Mouse (Mus musculus) megakaryocyte-erythroid progenitor cell, adult 5 weeks (primary cell): ENCODE results near the gene 4933430I17Rik. TPM values are rescaled to one million over a fixed set of nuclear protein-coding genes. Genes with fewer than 3 reads are reported as not detected.

Experiments
- polyA plus RNA-seq: library from polyadenylated mRNA; stranded (reverse); fragments of >175 nt; gene quantifications from 2 replicates; pipeline ENCODE4 v1.2.3, GENCODE M21; 2012

4933430I17Rik gene
- polyA plus RNA-seq, result not detected in 2 replicates

GRCm38 (mm10) chr4:62524651-62525488, at the start of gene 4933430I17Rik, which contains the start of gene Pole3:
Gene 4933430I17Rik, plus strand, starts transcription at chr4:62525369.
Gene Pole3, minus strand, starts transcription at chr4:62525068.

GRCm38 (mm10) chr4:62479937-62480708, 45.0 kb upstream of the 4933430I17Rik start, which contains the start of gene Bspry:
Gene Bspry, plus strand, starts transcription at chr4:62480053.

GRCm38 (mm10) chr4:62503374-62503970, 21.7 kb upstream of the 4933430I17Rik start, which contains the start of gene Hdhd3:
Gene Hdhd3, minus strand, starts transcription at chr4:62503467.

GRCm38 (mm10) chr4:62519849-62520233, 5.3 kb upstream of the 4933430I17Rik start, which contains the start of gene Alad:
Gene Alad, minus strand, starts transcription at chr4:62519918.

GRCm38 (mm10) chr4:62559797-62560329, 34.7 kb downstream of the 4933430I17Rik start, which contains the start of gene Rgs3:
Gene Rgs3, plus strand, starts transcription at chr4:62559847.

Other genes starting within 250 kb of the 4933430I17Rik start
- 12.2 and 13.8 TPM in 2 replicates for gene Fkbp15, start 164.8 kb upstream of the 4933430I17Rik start, polyA plus RNA-seq
- 1.7 and 2.0 TPM in 2 replicates for gene Slc31a1, start 164.6 kb upstream of the 4933430I17Rik start, polyA plus RNA-seq
- gene Cdc26, start 116.7 kb upstream of the 4933430I17Rik start, polyA plus RNA-seq, result 22.7 and 35.0 TPM in 2 replicates
- gene Prpf4, start 116.6 kb upstream of the 4933430I17Rik start, polyA plus RNA-seq, result 2.2 TPM in 2 replicates
- gene Rnf183, start 90.1 kb upstream of the 4933430I17Rik start, polyA plus RNA-seq, result not detected in 2 replicates
- 1.2 and 1.4 TPM in 2 replicates for gene Wdr31, start 54.5 kb upstream of the 4933430I17Rik start, polyA plus RNA-seq
- 0.24 and 0.48 TPM in 2 replicates for gene Bspry, start 45.3 kb upstream of the 4933430I17Rik start, polyA plus RNA-seq
- gene Hdhd3, start 21.9 kb upstream of the 4933430I17Rik start, polyA plus RNA-seq, result 0.58 and 0.84 TPM in 2 replicates
- gene Alad, start 5.5 kb upstream of the 4933430I17Rik start, polyA plus RNA-seq, result 118 and 150 TPM in 2 replicates
- 35.7 and 46.1 TPM in 2 replicates for gene Pole3, start 301 bp upstream of the 4933430I17Rik start, polyA plus RNA-seq
- gene Rgs3, start 34.5 kb downstream of the 4933430I17Rik start, polyA plus RNA-seq, result 26.4 and 31.7 TPM in 2 replicates